Mouse (Mus musculus) brain, embryonic 18.5 days (tissue): ENCODE data around the gene Slc24a2.

Source experiments
- DNase-seq: peaks from one replicate; pipeline ENCODE4 v3.0.0-alpha.2; 2012; ENCODE audit warnings: low read depth, low spot score

Slc24a2 gene

DNA sequence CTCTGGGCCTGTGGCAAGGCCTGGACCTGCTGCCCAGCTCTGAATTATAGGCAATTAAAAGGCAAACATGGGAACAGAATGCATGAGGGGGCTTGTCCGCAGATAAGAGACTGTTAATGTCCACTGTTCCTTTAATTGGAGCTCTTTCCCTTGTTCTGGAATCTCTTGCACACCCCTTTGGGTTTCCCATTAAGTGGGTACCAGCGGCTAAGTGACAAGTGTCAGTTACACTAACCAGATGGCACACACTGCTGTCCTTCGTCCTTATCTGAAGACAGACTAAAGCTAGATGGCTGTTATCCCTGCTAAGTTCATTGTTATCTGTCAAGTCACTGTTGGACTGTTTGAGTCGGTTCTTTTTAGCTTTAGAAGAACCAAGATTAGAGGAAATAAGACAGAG, 274.8 kb downstream of the Slc24a2 start:
- DNase-seq = no peak

DNA sequence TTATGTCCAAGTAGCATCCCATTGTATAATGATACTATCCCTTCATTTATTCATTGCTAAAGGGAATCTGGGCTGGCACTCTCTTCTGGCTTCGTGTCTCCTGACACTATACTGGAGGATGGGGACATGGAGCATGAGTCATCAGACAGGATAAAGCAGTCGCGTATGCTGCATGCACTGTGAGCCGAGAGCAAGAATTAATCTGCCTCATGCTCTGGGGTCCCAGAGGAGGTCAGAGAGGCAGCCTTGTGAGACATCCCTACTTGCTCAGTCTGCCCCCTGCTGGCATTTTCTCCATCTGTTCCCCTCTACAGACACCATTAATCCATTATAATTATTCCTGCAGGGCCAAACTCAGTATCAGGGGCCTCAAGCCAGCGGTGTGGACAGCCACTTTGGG, 276.8 kb downstream of the Slc24a2 start:
- DNase-seq = no peak

DNA sequence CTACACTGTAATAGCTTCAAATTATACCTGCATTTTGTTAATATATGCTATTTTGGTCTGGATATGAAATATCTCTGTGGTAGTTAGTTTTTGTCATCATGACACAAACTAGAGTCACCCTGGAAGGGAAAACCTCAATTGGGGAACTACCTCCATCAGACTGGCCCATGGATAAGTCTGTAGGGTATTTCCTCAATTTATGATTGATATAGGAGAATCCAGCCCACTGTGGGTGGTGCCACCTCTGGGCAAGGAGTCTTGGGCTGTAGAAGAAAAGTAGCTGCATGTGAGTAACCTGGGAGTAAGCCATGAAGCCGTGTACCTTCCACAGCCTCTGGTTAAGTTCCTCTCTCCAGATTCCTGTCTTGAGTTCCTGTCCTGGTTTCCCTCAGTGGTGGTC, 281.5 kb downstream of the Slc24a2 start:
- DNase-seq = no peak

DNA sequence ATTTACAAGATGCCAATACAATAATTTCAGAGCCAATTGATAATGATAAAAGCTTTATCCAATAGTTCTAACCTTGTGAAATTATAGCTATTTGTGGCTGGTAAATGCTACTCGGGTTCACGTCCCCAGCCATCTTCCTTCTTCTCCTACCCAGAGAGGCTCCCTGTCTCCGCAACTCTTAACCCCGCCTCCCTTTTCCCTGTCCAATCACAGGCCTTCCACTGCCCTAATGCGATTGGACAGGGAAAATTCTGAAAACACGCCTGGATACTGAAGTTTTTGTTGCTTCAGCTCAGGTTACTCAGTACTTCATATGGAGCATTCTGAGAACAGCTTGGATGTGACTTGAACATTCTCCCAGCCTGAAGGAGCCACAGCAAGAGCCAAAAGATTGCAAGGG, 287.0 kb downstream of the Slc24a2 start:
- no peak for DNase-seq

DNA sequence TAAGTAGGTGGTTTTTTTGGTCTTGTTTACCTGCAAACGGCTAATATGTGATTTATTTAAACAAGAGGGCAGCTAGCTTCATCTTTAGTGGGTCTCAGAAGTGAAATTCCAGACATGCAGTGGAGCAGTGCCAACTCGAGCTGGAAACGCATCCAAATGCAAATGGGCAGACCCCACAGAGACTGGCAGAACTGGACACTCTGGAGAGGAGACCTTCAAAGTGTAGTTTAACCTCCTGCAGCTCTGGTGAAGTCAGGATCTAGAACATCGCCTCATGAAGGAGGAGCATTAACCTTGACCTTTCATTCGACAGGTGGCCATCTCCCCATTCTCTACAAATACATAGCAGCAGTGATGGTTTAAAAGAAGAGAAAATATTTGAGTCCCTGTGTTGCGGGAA, 287.6 kb downstream of the Slc24a2 start:
- DNase-seq = no peak

DNA sequence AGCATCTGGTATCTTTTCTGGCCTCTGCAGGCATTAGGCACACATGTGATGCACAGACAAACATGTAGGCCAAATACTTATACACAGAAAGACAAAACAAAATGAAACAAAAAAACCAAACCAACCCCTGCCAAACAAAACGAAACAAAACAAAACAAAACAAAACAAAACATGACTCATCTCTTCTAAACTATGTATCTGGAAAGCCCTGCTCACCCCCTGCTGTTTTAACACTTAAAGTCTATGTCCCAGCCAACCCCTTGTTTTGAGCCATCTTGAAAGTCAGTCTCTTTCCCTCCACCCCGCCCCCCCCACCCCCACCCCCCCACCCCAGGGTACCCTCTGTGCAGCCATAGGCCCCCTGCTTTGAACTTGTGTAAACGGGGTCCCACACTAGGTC, 293.6 kb downstream of the Slc24a2 start:
- DNase-seq = no peak

DNA sequence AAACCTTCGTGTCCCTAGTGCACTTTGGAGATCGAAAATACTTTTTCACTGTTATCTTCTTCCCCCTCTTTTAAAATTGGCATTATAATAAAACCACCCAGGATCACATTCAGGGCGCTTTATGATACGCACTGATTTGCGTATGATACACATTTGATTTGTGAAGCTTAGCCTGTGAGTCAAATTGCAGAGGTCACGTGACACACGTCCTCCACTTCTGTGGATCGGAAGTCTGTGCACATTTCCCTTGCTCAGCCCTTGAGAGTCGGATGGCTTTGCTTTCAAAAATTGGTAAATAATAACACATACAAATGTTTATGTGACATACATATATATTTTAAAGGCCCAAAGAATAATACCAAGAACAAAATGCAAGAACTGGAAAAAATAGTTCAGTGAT, 294.1 kb downstream of the Slc24a2 start:
- DNase-seq = no peak
